Mouse (Mus musculus): Measurements from ENCODE around the gene Olfr1217.
"Not testable (repeated sequence)": the region's sequence is repeated elsewhere in the genome, so short reads cannot be mapped to it uniquely, and the experiment has no call there.

Gene Olfr1217

DNA sequence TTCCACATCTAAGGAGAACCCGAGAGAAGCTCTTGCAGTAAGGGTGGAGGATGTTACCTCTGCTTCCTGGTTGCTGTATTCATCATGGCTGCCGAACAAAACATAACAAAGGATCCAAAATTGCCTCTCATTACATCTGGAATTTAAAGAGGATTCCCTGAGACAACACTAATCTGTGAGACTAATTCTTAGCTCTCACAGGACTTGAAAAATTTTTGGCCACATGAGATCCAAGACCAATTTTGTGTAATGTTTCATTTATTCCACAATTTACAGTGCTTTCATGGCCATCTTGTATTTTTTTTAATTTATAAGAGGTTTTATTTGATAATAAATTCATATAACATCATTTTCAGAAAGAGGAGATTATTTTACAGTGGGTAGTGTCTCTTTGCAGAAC lies at the start of gene Olfr1217:
Olfr1217 (minus strand) TSS at position 101 of the 400 bp plus-strand sequence.
- no peak for DNase-seq (ENCODE audit: low spot score in 2 of 2)

DNA sequence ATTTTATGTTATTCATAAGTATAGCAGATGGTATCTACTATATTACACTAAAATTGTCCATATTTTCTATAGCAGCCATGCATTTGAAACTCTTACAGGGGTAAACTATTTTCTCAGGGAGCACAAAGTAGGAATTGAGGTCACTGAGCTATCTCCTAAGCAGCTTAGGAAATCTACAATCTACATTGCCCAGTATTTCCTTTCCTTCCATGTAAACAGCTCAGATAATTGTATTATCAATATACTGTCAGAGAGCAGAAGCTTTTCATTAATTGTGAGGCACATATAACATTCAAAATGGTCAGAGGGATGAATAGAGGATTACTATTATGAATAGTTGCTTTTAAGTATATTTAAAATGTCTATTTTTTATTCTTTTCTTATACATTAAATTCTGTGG lies 49.6 kb upstream of the Olfr1217 start:
- DNase-seq (ENCODE audit: low spot score in 2 of 2): no peak

DNA sequence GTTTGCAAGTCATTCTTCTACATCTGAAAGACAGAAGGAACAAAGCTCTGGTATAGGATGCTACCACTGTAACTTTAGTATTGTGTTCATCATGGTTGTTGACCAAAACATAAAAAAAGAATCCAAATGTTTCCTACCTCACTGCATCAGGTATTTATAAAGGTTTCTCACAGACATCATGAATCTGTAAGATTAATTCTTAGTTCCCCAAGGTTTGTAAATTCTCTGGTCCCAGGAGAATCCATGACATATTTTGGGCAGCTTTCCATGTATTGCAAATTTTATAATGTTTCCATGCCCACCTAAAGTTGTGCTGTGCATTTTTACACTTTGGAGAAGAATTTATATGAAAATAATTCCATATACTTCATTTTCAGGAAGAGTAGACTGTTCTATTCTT lies 29.2 kb upstream of the Olfr1217 start, which contains the start of gene Olfr1218:
Olfr1218 (minus strand) TSS at position 101 of the 400 bp plus-strand sequence.
- no peak for DNase-seq (ENCODE audit: low spot score in 2 of 2)

DNA sequence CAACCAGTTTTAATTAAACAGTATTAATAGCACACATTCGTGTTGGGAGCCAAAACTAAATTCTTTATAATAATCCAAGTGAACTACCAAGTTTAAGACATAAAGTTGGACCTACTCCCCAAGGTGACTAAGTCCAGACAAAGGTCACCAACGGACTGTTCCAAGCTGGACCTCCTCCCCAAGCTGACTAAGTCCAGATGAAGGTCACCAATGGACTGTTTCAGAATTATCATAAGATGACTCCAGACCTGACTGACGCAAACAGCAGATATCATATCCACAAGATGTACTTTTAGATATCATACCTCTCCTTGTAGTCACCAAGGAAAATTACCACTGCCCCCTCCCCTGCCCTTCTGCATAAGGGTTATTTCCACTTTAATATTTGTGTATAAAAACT lies 10.4 kb downstream of the Olfr1217 start:
- not testable (repeated sequence) for DNase-seq (ENCODE audit: low spot score in 2 of 2)

DNA sequence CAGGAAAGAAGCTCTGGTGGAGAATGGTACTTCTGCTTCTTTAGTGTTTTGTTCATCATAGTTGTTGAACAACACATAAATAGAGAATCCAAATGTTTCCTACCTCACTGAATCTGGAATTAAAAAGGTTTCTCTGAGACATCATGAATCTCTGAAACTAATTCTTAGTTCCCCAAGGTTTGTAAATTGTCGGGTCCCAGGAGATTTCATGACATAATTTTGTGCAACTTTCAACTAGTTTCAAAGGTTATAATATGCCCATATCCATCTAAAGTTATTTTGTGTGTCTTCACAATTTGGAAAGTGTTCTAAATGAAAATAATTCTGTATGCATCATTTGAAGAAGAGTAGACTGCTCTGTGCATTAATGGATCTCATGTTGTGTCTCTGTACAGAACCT lies 13.6 kb downstream of the Olfr1217 start, which contains the start of gene Olfr1216:
Olfr1216 (minus strand) TSS at position 101 of the 400 bp plus-strand sequence.
- DNase-seq (ENCODE audit: low spot score in 2 of 2): no peak

DNA sequence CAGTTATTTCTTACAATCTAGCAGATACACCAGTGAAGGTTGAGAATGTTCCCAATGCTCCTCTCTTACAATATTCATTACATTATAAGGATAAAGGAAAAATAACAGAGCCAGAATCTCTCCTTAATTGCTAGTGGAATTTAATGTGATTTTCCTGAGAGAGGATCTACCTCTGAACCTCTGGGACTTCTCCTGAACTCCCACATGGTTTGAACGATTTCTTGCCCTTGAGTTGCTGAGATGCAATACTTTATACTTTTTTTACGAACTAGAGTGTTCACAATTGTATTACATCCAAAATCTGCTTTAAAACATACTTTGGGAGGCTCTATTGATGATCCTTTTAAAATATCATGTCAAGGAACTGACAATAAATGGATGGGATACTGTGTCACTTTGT lies 25.0 kb downstream of the Olfr1217 start, which contains the start of gene Olfr1215:
Olfr1215 (minus strand) TSS at position 101 of the 400 bp plus-strand sequence.
- DNase-seq (ENCODE audit: low spot score in 2 of 2): no peak

DNA sequence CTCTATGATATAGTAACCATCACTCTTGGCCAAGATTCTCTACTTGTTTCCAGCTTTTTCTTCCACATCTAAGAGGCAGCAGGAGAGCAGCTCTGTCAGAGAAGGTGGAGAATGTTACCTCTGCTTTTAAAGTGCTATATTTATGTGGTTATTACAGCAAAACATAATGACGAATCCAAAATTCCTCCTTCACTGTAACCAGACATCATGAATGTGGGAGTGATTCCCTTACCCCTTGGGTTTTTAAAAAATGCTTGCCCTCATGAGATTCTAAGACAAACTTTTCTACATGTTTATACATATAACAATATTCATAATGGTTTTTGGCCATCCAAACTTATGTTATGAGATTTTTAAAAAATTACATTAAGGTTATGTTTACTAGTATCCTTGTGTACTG lies 39.3 kb downstream of the Olfr1217 start, which contains the start of gene Olfr1214:
Olfr1214 (minus strand) TSS at position 101 of the 400 bp plus-strand sequence.
- no peak for DNase-seq (ENCODE audit: low spot score in 2 of 2)

DNA sequence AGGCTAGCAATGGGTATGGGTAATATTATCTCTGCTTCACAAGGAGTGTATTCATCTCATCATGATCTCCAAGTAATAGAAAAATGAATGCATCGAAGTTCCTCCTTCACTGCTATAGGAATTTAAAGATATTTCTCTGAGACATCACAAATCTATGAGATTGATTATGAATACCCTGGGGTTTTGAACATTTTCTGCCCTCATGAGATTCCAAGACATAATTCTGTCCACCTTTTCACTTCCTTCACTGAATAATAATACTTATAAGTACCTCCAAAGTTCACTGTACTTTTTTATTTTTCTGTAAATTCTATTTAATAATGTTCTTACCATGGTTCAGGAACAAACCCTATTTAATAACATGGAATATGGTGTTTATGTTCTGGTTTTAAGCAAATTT lies 51.7 kb downstream of the Olfr1217 start, which contains the start of gene Gm13762:
Gm13762 (minus strand) TSS at position 101 of the 400 bp plus-strand sequence.
- DNase-seq (ENCODE audit: low spot score in 2 of 2): no peak

All from left cerebral cortex, adult 9 months (tissue).